Mouse (Mus musculus) olfactory bulb, adult 2 months (tissue): ENCODE measurements around the gene Arl15. TPM values are rescaled to one million over a fixed set of nuclear protein-coding genes. Genes with fewer than 3 reads are reported as not detected.

ENCODE experiments used
- H3K27ac ChIP-seq: fragments of 200-500 bp; 2 replicates; pipeline ENCODE4 v1.5.1; 2012; ENCODE audit warnings: low read depth, low read length; ENCODE audit not compliant: insufficient read depth
- H3K4me1 ChIP-seq: fragments of 200-500 bp; 2 replicates; pipeline ENCODE4 v1.6.1; 2012; ENCODE audit warnings: low read length; ENCODE audit not compliant: control insufficient read depth, insufficient read depth
- H3K4me3 ChIP-seq: fragments of 200-500 bp; 2 replicates; pipeline ENCODE4 v1.5.1; 2012; ENCODE audit warnings: mild to moderate bottlenecking, low read depth, low read length, moderate library complexity; ENCODE audit not compliant: insufficient read depth
- CTCF ChIP-seq: fragments of 200-500 bp; IDR thresholded peaks from 2 replicates; pipeline ENCODE4 v1.5.1; 2012; ENCODE audit warnings: low read depth, mild to moderate bottlenecking, low read length, moderate library complexity; ENCODE audit not compliant: insufficient read depth
- POLR2A ChIP-seq: fragments of 200-500 bp; IDR thresholded peaks from 2 replicates; pipeline ENCODE4 v1.6.1; 2012; ENCODE audit warnings: mild to moderate bottlenecking, low read depth, low read length, moderate library complexity; ENCODE audit not compliant: insufficient read depth
- WGBS: fragments of 180-500 bp; shearing (Covaris S2); methylation state at CpG from one replicate; pipeline ENCODE4 v1.1.7; 2018; 5-methylcytosine and 5-hydroxymethylcytosine counted together
- polyA plus RNA-seq: library from polyadenylated mRNA; stranded (reverse); fragments of >200 nt; gene quantifications from 2 replicates; pipeline ENCODE4 v1.2.4, GENCODE M21; 2012; ENCODE audit warnings: low replicate concordance; ENCODE audit not compliant: missing spikeins, insufficient read depth, insufficient read length

The Arl15 gene
- polyA plus RNA-seq, 1 experiment: not detected

DNA sequence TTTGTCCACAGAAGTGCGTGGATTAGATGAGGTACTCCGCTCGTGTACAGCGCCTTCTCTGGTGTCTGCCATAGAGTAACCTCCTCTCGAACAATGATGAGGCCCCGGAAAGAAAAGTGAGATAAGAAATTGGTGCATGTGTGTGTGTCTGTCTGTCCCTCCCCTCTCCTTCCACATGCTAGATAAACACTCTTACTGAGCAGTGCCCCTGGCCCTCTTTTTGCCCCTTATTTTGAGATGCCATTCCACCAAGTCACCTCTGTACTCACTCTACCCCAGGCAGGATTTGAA, 58.0 kb downstream of the Arl15 start:
- Histone ChIP-seq H3K4me1 (no peaks in the 10 kb centered on the region), H3K4me3 (no peak overlapping the region), H3K27ac (no peak overlapping the region)
- WGBS: 95% methylated on average over 6 of the region's 6 CpGs
- TF ChIP-seq CTCF (no peak), POLR2A (no peak)

DNA sequence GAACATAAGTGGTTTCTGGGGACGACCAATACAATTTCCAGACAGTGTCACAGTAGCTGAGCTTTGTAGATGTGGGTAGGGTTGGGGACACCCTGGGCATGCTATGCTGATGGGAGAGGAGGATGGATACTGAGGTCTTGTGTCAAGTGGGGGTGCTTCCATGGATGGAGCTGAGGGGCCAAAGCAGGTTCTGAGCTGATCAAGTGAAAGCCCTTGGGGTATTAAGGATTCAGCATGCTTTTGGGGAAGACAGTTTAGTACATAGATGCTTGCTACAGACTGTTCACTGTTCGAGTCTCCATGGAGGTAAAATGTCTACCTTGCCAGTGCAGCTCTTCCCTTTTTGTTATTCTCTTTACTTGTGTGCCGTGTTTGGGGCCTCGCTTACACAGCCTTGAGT, 59.8 kb downstream of the Arl15 start:
- Histone ChIP-seq H3K4me1 (no peaks in the 10 kb centered on the region), H3K27ac (no peak overlapping the region), H3K4me3 (no peak overlapping the region)
- TF ChIP-seq CTCF: no peak
- TF ChIP-seq POLR2A: no peak
- WGBS: 94% methylated on average over 4 of the region's 4 CpGs

DNA sequence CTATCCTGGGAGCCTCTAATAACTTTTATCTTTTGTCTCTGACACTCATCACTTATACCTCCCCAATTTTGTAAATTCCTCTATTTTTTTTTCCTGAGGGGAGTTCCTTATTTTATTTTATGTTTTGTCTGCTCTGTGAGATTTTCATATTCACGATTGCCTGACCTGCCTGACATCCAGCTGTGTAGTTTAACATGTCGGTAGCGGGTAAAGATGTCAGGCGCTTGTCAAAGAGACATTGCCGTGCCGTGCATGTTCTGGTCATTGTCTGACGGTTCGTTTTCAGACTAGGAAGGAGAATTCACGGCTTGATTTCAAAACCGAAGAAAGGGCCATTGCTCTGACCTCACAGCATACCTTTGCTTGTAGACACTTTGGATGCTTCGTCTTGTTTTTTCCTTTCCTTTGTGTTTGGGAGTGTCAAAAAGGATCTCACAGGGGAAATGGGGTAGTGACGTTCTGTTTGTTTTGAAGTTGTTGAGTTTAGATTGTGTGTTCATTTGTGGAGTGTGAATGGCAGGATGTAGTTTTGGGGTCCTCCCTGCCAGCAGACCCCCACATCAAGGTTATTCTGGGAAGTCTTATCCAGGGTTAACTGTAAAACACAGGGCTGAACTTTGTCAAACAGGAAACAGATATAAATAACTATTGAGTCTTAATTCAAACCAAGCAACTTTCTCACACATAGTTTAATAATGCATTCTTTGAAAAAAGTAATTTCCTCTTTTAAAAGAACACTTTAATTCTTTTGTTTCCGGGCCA, 60.4 kb downstream of the Arl15 start:
- 92% methylated on average over 13 of the region's 13 CpGs for WGBS
- Histone ChIP-seq H3K4me3 (no peak overlapping the region), H3K27ac (no peak overlapping the region), H3K4me1 (no peaks in the 10 kb centered on the region)
- TF ChIP-seq CTCF: no peak
- no peak for TF ChIP-seq POLR2A

DNA sequence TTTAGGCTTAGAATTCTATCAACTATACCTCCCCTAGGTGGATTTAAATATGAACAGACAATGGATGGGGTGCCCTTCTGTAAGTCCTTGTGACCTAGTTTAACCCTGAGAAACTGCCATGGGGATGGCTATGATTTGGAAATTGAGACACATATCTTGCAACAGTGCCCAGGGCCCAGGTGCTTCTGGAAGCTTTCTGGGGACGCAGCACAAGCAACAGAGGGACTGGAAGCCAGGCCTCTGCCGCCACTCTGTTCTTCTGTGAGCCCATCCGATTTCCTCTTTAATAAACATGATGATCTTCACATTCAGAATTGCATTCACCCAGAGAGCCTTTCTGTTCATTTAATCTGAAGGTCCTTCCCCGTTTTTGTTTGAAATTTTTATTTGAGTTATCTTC, 62.6 kb downstream of the Arl15 start:
- WGBS: 92% methylated on average over 4 of the region's 4 CpGs
- TF ChIP-seq POLR2A (no peak), CTCF (no peak)
- Histone ChIP-seq H3K27ac (no peak overlapping the region), H3K4me1 (0 out of 2 replicates have a peak, but pooled peaks cover 2% of the 10 kb centered on the region), H3K4me3 (no peak overlapping the region)

DNA sequence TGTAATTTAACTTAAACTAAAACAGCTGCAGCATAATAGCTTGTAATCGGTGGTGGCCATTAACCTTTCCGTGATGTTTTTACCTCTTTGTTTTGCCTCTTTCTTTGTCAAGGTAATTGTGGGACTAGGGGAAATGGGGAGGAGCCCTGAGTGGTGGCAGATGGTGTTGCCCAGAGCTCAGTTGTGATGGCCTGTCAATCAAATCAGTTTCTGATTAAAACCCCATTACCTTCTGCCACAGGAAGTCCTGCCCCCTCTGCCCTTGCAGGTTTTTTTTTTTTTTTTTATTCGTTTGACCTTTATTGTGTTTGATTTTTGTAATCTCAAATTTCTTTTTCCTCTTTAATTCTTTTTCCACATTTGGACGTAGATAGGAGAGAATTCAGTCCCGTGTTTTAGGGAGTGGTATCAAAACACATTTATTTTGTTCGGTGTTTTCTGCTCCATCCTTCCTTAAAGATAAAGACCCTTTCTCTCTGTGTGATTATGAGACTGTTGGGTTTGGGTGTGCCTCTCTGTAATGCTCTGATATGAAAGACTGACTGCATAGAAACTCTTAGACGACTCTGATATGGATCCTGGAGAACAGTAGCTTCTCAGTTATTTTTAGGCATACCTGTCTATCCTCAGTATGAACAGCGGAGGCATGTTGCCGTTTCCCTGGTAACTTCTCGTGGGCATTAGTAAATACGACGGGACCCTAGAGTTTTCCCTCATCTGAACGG, 64.5 kb downstream of the Arl15 start:
- Histone ChIP-seq H3K4me1 (0 out of 2 replicates have a peak, but pooled peaks cover 2% of the 10 kb centered on the region), H3K4me3 (no peak overlapping the region), H3K27ac (no peak overlapping the region)
- TF ChIP-seq CTCF: no peak
- no peak for TF ChIP-seq POLR2A
- WGBS: 79% methylated on average over 13 of the region's 13 CpGs

DNA sequence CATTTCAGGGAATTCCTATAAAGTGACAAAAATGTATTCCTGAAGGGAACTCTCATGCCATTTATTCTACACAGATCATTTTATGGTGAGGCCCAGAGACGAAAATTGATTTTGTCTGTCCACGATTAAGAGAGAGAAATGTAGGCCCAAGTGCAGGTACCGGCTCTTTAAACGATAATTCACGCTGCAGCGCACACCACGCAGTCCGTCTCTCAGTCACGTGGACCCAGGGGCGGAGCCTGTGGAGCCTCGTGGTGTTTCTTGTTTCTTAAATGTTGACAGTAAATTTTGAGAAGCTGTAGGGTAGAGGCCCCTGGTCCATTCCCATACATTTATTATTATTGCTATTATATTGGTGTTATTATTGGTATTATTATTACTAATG, 65.1 kb downstream of the Arl15 start:
- H3K27ac ChIP-seq: no peak overlapping the region
- 0 out of 2 replicates have a peak, but pooled peaks cover 2% of the 10 kb centered on the region for H3K4me1 ChIP-seq
- TF ChIP-seq CTCF: no peak
- no peak for TF ChIP-seq POLR2A
- WGBS: 89% methylated on average over 11 of the region's 11 CpGs
- H3K4me3 ChIP-seq: no peak overlapping the region

DNA sequence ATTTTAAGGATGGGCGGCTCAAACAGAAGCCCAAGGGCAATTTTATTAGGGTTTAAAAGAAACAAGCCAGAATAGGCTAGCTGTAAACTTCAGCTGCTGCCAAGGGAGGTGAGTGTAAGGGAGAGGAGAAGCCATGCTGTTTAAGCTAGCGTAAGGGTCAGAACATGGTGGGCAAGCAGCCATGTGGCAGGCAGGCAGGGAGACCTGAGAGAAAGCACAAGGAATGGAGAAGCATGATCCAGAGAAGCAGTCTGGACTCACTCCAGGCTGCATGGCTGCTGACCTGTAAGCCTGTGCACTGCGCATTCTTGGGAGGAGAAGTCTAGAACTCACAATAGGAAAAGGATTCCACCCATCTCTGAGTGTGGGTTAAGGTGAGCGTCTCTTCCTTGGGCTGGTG, 66.5 kb downstream of the Arl15 start:
- 88% methylated on average over 4 of the region's 4 CpGs for WGBS
- TF ChIP-seq CTCF (no peak), POLR2A (no peak)
- Histone ChIP-seq H3K4me1 (0 out of 2 replicates have a peak, but pooled peaks cover 2% of the 10 kb centered on the region), H3K27ac (no peak overlapping the region), H3K4me3 (no peak overlapping the region)

DNA sequence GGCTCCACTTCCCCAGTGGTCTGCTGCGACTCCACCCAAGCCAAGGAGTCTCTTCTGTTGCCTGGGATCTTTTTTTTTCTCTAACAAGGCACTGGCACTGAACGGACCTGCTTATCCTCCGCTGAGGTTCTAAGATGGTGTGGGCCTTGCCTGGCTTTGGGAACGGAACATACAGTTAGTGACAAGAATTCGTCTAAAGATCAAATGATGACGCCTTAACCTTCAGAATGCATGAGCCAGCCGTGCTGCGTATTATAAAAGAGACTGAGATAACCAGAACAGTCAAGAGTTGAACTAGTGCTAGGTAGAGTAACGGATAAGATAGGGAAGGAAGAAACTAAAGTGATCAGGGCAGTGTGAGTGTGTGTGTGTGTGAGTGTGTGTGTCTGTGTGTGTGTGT, 66.9 kb downstream of the Arl15 start:
- Histone ChIP-seq H3K4me1 (0 out of 2 replicates have a peak, but pooled peaks cover 2% of the 10 kb centered on the region), H3K27ac (no peak overlapping the region), H3K4me3 (no peak overlapping the region)
- 96% methylated on average over 9 of the region's 9 CpGs for WGBS
- no peak for TF ChIP-seq CTCF

DNA sequence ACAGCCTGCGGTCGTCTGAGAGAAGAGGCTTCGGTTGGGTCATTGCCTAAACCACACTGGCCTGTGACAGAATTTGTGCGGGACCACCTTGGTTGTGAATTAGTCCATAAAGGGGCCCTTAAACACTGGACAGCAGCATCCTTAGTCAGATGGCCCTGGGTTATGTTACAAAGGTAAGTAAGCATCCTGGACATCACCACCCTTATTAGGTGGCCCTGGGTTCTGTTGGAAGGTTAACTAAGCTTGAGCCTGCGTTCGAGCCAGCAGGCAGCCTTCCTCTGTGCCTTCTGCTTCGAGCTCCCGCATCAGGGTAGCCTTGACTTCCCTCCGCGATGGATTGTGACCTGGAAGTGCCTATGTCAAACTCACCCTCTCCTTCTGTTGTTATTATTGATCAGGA, 68.6 kb downstream of the Arl15 start:
- 94% methylated on average over 10 of the region's 10 CpGs for WGBS
- no peak for TF ChIP-seq CTCF
- no peak for TF ChIP-seq POLR2A
- 0 out of 2 replicates have a peak, but pooled peaks cover 2% of the 10 kb centered on the region for H3K4me1 ChIP-seq

More for the DNA sequence above, 68.6 kb downstream of the Arl15 start:
- H3K4me3 ChIP-seq: no peak overlapping the region
- no peak overlapping the region for H3K27ac ChIP-seq
